Mouse (Mus musculus): ENCODE measurements around the gene Clmp. TPM values are rescaled to one million over a fixed set of nuclear protein-coding genes. Genes with fewer than 3 reads are reported as not detected.

Gene Clmp
- total RNA-seq, 1 experiment: 1.7 TPM

DNA sequence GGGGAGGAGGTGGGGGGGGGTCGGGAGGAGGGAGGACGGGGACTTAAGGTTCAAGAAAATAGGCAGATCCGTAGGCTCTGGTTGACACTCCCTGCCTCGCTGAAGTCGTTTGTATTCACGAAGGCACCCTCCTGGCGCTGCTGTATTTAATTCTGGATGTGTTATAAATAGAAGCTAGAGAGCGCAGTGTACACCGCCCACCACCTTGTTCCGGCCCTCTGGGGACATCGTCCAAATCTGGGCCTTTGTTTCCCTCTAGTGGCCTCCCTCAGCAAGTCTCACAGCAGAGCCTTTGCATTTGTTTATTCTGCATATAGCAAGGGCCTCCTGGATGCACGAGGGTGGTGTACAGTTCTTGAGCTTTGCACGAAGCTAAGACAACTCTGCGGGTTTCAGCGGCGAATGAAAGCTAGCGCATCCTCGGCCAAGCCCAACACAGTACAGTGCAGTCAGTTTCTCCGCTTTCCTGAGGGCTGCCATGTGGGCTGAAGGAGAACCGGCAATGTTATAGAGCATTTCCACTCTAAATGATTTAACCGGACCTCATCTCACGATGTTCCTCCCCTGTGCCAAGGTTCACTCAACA is 72.0 kb downstream of the Clmp start:
- Histone ChIP-seq H3K9me3 (ENCODE audit: control insufficient read depth, insufficient read depth, low read depth, low read length) (no peaks in the 10 kb centered on the region), H3K9ac (ENCODE audit: insufficient read depth, low read depth, low read length, poor library complexity, severe bottlenecking) (peak overlapping the region; percentile 9; the same call in 1 of the 2 replicates), H3K36me3 (ENCODE audit: control insufficient read depth, insufficient read depth, low read length, poor library complexity, severe bottlenecking) (no peaks in the 10 kb centered on the region), H3K27ac (ENCODE audit: insufficient read depth, low read depth, low read length, poor library complexity, severe bottlenecking) (no peak overlapping the region; the same call in 1 of the 2 replicates), H3K4me3 (ENCODE audit: insufficient read depth in 1 of 2, low read depth in 1 of 2, low read length in 2 of 2, poor library complexity in 1 of 2, severe bottlenecking in 1 of 2) (peak overlapping the region in 1 of 2 experiments; percentile 35; a peak in 2 of 4 replicates), H3K4me1 (ENCODE audit: control insufficient read depth in 2 of 2, insufficient read depth in 2 of 2, low read length in 2 of 2, poor library complexity in 1 of 2) (peaks cover 0 to 10% of the 10 kb centered on the region in 2 experiments; a peak in 2 of 4 replicates)
- no peak for TF ChIP-seq CHD2 (IDR thresholded peaks at IDR 0.05; ENCODE audit: low read depth, low read length)
- TF ChIP-seq HCFC1 (IDR thresholded peaks at IDR 0.05; ENCODE audit: borderline replicate concordance, insufficient read depth, low read length): no peak
- no peak for TF ChIP-seq MAFK (IDR thresholded peaks at IDR 0.05; ENCODE audit: insufficient read depth, low read depth, low read length)
- TF ChIP-seq ZC3H11A (IDR thresholded peaks at IDR 0.05; ENCODE audit: borderline replicate concordance, low read depth, low read length): peak; percentile 76
- no peak for TF ChIP-seq ZNF384 (IDR thresholded peaks at IDR 0.05; ENCODE audit: low read depth, low read length)
- peak; percentile 61 for DNase-seq (ENCODE audit: low read depth, low spot score)
- in situ Hi-C loops (cut with MboI; ENCODE audit: low sequenced_read_pairs in 2 of 2, unreplicated experiment in 2 of 2): no loop called here

DNA sequence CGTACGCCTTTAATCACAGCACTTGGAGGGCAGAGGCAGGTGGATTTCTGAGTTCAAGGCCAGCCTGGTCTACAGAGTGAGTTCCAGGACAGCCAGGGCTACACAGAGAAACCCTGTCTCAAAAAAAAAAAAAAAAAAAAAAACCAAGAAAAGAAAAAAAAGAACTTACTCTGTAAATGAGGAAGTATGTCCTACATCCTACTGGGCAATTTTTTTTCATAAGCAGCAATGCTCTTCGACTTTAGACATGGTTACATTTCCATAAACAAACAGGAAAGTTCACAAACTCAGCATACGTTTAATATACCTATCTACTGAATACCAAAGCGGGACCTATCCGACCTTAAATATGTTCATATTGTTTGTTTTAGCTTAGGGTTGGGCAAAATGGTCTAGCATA is 76.6 kb downstream of the Clmp start:
- DNase-seq (ENCODE audit: low read depth, low spot score): no peak
- Histone ChIP-seq H3K4me1 (ENCODE audit: control insufficient read depth in 2 of 2, insufficient read depth in 2 of 2, low read length in 2 of 2, poor library complexity in 1 of 2) (peaks cover 2% of the 10 kb centered on the region in 2 experiments; a peak in 3 of 4 replicates), H3K36me3 (ENCODE audit: control insufficient read depth, insufficient read depth, low read length, poor library complexity, severe bottlenecking) (peaks cover 2% of the 10 kb centered on the region; the same call in 1 of the 2 replicates), H3K9me3 (ENCODE audit: control insufficient read depth, insufficient read depth, low read depth, low read length) (no peaks in the 10 kb centered on the region), H3K4me3 (ENCODE audit: insufficient read depth in 1 of 2, low read depth in 1 of 2, low read length in 2 of 2, poor library complexity in 1 of 2, severe bottlenecking in 1 of 2) (no peak overlapping the region), H3K9ac (ENCODE audit: insufficient read depth, low read depth, low read length, poor library complexity, severe bottlenecking) (no peak overlapping the region), H3K27ac (ENCODE audit: insufficient read depth, low read depth, low read length, poor library complexity, severe bottlenecking) (no peak overlapping the region)
- in situ Hi-C loops (cut with MboI; ENCODE audit: low sequenced_read_pairs in 2 of 2, unreplicated experiment in 2 of 2): no loop called here
- TF ChIP-seq ZC3H11A (IDR thresholded peaks at IDR 0.05; ENCODE audit: borderline replicate concordance, low read depth, low read length): no peak
- TF ChIP-seq CHD2 (IDR thresholded peaks at IDR 0.05; ENCODE audit: low read depth, low read length): no peak
- no peak for TF ChIP-seq MAFK (IDR thresholded peaks at IDR 0.05; ENCODE audit: insufficient read depth, low read depth, low read length)
- no peak for TF ChIP-seq HCFC1 (IDR thresholded peaks at IDR 0.05; ENCODE audit: borderline replicate concordance, insufficient read depth, low read length)
- no peak for TF ChIP-seq ZNF384 (IDR thresholded peaks at IDR 0.05; ENCODE audit: low read depth, low read length)

DNA sequence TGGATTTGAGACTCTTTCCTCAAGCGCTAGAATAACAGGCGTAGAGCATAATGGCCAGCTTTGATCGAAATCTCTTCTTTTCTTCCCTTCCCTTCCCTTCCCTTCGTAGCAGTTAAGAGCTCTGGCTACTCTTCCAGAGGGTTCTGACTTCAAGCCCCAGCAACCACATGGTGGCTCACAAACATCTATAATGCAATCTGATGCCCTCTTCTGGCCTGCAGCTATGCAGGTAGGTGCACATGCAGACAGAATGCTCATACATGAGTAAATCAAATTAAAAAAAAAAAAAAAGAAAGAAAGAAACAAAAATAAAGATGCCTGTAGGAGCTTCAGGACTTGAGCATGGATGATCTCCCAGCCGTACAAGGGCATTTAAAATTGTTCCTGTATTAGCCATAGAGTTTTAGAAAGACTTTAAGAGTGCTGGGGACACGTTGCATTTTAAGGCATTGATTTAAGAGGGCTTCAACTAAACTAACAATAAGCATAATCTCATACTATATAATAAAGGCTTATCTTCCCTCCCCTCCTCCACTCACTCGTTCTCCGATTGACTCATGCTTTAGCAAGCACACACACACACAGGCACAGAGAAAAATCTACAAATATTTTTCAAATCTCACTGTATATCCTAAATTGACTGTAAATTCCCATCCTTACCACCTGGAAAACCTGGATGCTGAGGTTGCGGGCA is 79.3 kb downstream of the Clmp start:
- Histone ChIP-seq H3K36me3 (ENCODE audit: control insufficient read depth, insufficient read depth, low read length, poor library complexity, severe bottlenecking) (peaks cover 2% of the 10 kb centered on the region; the same call in 1 of the 2 replicates), H3K9me3 (ENCODE audit: control insufficient read depth, insufficient read depth, low read depth, low read length) (no peaks in the 10 kb centered on the region), H3K4me3 (ENCODE audit: insufficient read depth in 1 of 2, low read depth in 1 of 2, low read length in 2 of 2, poor library complexity in 1 of 2, severe bottlenecking in 1 of 2) (no peak overlapping the region), H3K27ac (ENCODE audit: insufficient read depth, low read depth, low read length, poor library complexity, severe bottlenecking) (peak overlapping the region; percentile 65; the same call in 1 of the 2 replicates), H3K9ac (ENCODE audit: insufficient read depth, low read depth, low read length, poor library complexity, severe bottlenecking) (peak overlapping the region; percentile 30; the same call in 1 of the 2 replicates), H3K4me1 (ENCODE audit: control insufficient read depth in 2 of 2, insufficient read depth in 2 of 2, low read length in 2 of 2, poor library complexity in 1 of 2) (peaks cover 0 to 2% of the 10 kb centered on the region in 2 experiments; a peak in 1 of 4 replicates)
- in situ Hi-C loops (cut with MboI; ENCODE audit: low sequenced_read_pairs in 2 of 2, unreplicated experiment in 2 of 2): no loop called here
- no peak for DNase-seq (ENCODE audit: low read depth, low spot score)
- TF ChIP-seq MAFK (IDR thresholded peaks at IDR 0.05; ENCODE audit: insufficient read depth, low read depth, low read length) (no peak), ZNF384 (IDR thresholded peaks at IDR 0.05; ENCODE audit: low read depth, low read length) (no peak), HCFC1 (IDR thresholded peaks at IDR 0.05; ENCODE audit: borderline replicate concordance, insufficient read depth, low read length) (no peak), CHD2 (IDR thresholded peaks at IDR 0.05; ENCODE audit: low read depth, low read length) (no peak), ZC3H11A (IDR thresholded peaks at IDR 0.05; ENCODE audit: borderline replicate concordance, low read depth, low read length) (no peak)

DNA sequence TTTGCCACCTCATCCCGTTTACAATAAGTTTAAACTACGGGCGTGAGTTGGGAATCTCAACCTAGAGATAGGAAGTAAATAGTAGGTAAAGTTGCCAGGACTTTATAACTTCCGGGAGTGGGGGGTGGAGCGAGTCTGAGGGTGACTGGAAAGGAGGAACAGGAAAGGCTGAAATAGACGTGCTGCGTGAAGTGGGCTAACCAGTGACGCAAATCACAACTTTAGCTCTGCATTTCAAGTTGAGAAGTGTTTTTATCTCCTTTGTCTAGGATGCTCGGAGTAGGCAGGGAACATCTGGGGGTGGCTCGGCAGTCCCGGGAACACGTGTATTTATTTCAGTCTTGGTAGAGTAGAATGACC is 79.8 kb downstream of the Clmp start:
- TF ChIP-seq HCFC1 (IDR thresholded peaks at IDR 0.05; ENCODE audit: borderline replicate concordance, insufficient read depth, low read length) (no peak), ZNF384 (IDR thresholded peaks at IDR 0.05; ENCODE audit: low read depth, low read length) (no peak), CHD2 (IDR thresholded peaks at IDR 0.05; ENCODE audit: low read depth, low read length) (no peak), MAFK (IDR thresholded peaks at IDR 0.05; ENCODE audit: insufficient read depth, low read depth, low read length) (no peak), ZC3H11A (IDR thresholded peaks at IDR 0.05; ENCODE audit: borderline replicate concordance, low read depth, low read length) (no peak)
- DNase-seq (ENCODE audit: low read depth, low spot score): no peak
- Histone ChIP-seq H3K9me3 (ENCODE audit: control insufficient read depth, insufficient read depth, low read depth, low read length) (no peaks in the 10 kb centered on the region), H3K4me1 (ENCODE audit: control insufficient read depth in 2 of 2, insufficient read depth in 2 of 2, low read length in 2 of 2, poor library complexity in 1 of 2) (peaks cover 0 to 3% of the 10 kb centered on the region in 2 experiments; a peak in 1 of 4 replicates), H3K36me3 (ENCODE audit: control insufficient read depth, insufficient read depth, low read length, poor library complexity, severe bottlenecking) (peaks cover 2% of the 10 kb centered on the region; the same call in 1 of the 2 replicates), H3K27ac (ENCODE audit: insufficient read depth, low read depth, low read length, poor library complexity, severe bottlenecking) (peak overlapping the region; percentile 65; the same call in 1 of the 2 replicates), H3K9ac (ENCODE audit: insufficient read depth, low read depth, low read length, poor library complexity, severe bottlenecking) (no peak overlapping the region; the same call in 1 of the 2 replicates), H3K4me3 (ENCODE audit: insufficient read depth in 1 of 2, low read depth in 1 of 2, low read length in 2 of 2, poor library complexity in 1 of 2, severe bottlenecking in 1 of 2) (no peak overlapping the region)
- in situ Hi-C loops (cut with MboI; ENCODE audit: low sequenced_read_pairs in 2 of 2, unreplicated experiment in 2 of 2): no loop called here
